Mouse (Mus musculus) limb, embryonic 11.5 days (tissue): ENCODE results near the gene Atp2a1. TPM values are rescaled to one million over a fixed set of nuclear protein-coding genes. Genes with fewer than 3 reads are reported as not detected.
"Not testable (repeated sequence)": the region's sequence is repeated elsewhere in the genome, so short reads cannot be mapped to it uniquely, and the experiment has no call there.

Source experiments
- ATAC-seq: fragments of 200-750 bp; cut with Nextera tagmentation; 2 replicates; pipeline ENCODE4 v1.8.0; 2017; ENCODE audit warnings: low read depth; ENCODE audit not compliant: insufficient number of reproducible peaks, low FRiP score, low TSS enrichment
- DNase-seq: peaks from one replicate; pipeline ENCODE4 v3.0.0-alpha.2; 2015; ENCODE audit warnings: low spot score
- H3K27ac ChIP-seq: fragments of 300-500 bp; sonication (generic); replicated peaks from 2 replicates; pipeline ENCODE4 v1.5.1; 2014; ENCODE audit warnings: low read depth, mild to moderate bottlenecking, low read length
- H3K27me3 ChIP-seq: fragments of 300-500 bp; sonication (generic); 2 replicates; pipeline ENCODE4 v1.6.1; 2014; ENCODE audit warnings: mild to moderate bottlenecking, low read length, mixed read lengths; ENCODE audit not compliant: control insufficient read depth, insufficient read depth
- H3K36me3 ChIP-seq: fragments of 300-500 bp; sonication (generic); 2 replicates; pipeline ENCODE4 v1.6.1; 2014; ENCODE audit warnings: mild to moderate bottlenecking, low read length, moderate library complexity, mixed read lengths; ENCODE audit not compliant: control insufficient read depth, insufficient read depth
- H3K4me1 ChIP-seq: fragments of 300-500 bp; sonication (generic); 2 replicates; pipeline ENCODE4 v1.6.1; 2014; ENCODE audit warnings: low read length, mixed read lengths; ENCODE audit not compliant: control insufficient read depth, insufficient read depth
- H3K4me2 ChIP-seq: fragments of 300-500 bp; sonication (generic); 2 replicates; pipeline ENCODE4 v1.6.1; 2014; ENCODE audit warnings: low read depth, mild to moderate bottlenecking, moderate library complexity; ENCODE audit not compliant: severe bottlenecking
- H3K4me3 ChIP-seq: fragments of 300-500 bp; sonication (generic); 2 replicates; pipeline ENCODE4 v1.5.1; 2014; ENCODE audit warnings: low read depth, low read length
- H3K9ac ChIP-seq: fragments of 300-500 bp; sonication (generic); 2 replicates; pipeline ENCODE4 v1.6.1; 2014; ENCODE audit warnings: mild to moderate bottlenecking, low read length
- H3K9me3 ChIP-seq: fragments of 300-500 bp; sonication (generic); 2 replicates; pipeline ENCODE4 v1.6.1; 2016; ENCODE audit warnings: low read length; ENCODE audit not compliant: control insufficient read depth
- WGBS: fragments of 180-500 bp; shearing (Covaris S2); extraction: QIAGEN DNeasy Blood & Tissue Kit; methylation state at CpG from one replicate; pipeline ENCODE4 v1.1.7; 2014; 5-methylcytosine and 5-hydroxymethylcytosine counted together
- polyA plus RNA-seq: library from polyadenylated mRNA; unstranded; fragments of >200 nt; fragmentation: Nextera tagmentation; extraction: Ambion mirVana; gene quantifications from 2 replicates; pipeline ENCODE4 v1.2.1, GENCODE M21; 2014

The Atp2a1 gene
- polyA plus RNA-seq, 1 experiment from 2014 or later: 16.0 TPM

DNA sequence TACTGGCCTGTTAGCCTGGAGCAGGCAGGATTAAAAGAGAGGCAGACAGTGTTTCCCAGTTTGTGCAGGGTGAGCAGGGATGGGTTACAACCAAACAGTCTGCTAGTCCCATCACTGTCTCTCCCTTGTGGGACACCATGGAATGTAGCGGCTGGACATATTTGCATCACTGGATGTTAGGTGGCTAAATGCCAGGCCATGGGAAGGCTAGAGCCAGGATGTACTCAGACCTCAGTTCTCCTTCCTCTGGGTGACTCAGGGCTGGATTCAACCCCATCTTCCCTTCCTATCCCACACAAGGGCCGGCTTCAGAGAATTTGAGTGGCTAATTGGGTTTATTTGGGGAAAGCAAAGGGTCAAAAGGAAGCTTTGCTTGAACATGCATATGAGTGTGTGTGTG, 54.2 kb downstream of the Atp2a1 start:
- H3K36me3 ChIP-seq: no peaks in the 10 kb centered on the region
- ATAC-seq: no peak

GRCm38 (mm10) chr7:126402518-126402917, 60.4 kb downstream of the Atp2a1 start:
- H3K4me2 ChIP-seq, ATAC-seq, H3K9me3 ChIP-seq, H3K27ac ChIP-seq, DNase-seq, H3K9ac ChIP-seq, H3K4me3 ChIP-seq, H3K4me1 ChIP-seq, H3K27me3 ChIP-seq, H3K36me3 ChIP-seq: not testable (repeated sequence)
- 86% methylated on average over 7 of the region's 8 CpGs for WGBS

More for the DNA sequence above, 54.2 kb downstream of the Atp2a1 start:
- Histone ChIP-seq H3K27me3 (no peaks in the 10 kb centered on the region), H3K9me3 (no peaks in the 10 kb centered on the region), H3K9ac (no peak overlapping the region), H3K4me1 (no peaks in the 10 kb centered on the region), H3K27ac (no peak overlapping the region), H3K4me3 (no peak overlapping the region), H3K4me2 (no peak overlapping the region)
- 95% methylated on average over 2 of the region's 2 CpGs for WGBS
- no peak for DNase-seq

- no peaks in the 10 kb centered on the region for H3K36me3 ChIP-seq
- no peaks in the 10 kb centered on the region for H3K9me3 ChIP-seq
- ATAC-seq (no peak), DNase-seq (peak; percentile 90)
- no peak overlapping the region for H3K4me3 ChIP-seq
- WGBS: 10% methylated on average over 5 of the region's 5 CpGs
- no peak overlapping the region for H3K27ac ChIP-seq
- no peaks in the 10 kb centered on the region for H3K27me3 ChIP-seq
- H3K4me1 ChIP-seq: 0 out of 2 replicates have a peak, but pooled peaks cover 4% of the 10 kb centered on the region
- H3K9ac ChIP-seq: no peak overlapping the region
- H3K4me2 ChIP-seq: no peak overlapping the region
These were observed 63.4 kb downstream of the Atp2a1 start for GRCm38 (mm10) chr7:126399548-126399947.

DNA sequence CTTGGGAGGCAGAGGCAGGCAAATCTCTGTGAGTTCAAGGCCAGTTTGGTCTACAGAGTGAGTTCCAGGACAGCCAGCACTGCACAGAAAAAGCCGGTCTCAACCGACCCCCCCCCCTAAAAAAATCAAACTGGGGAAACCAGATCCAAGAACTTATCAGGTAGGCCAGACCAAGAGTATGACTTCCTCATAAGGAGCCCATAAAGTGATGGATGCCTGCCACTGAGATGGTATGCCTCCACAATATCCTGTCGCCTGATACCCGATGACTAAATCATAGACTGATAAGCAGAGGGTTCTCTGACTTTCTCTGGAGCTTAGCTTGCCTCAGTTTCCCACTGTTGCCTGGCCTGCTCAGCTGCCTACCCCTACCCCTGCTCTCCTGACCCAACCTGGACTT, 65.1 kb downstream of the Atp2a1 start:
- 0 out of 2 replicates have a peak, but pooled peaks cover 4% of the 10 kb centered on the region for H3K4me1 ChIP-seq
- H3K36me3 ChIP-seq: no peaks in the 10 kb centered on the region
- ATAC-seq (no peak), DNase-seq (no peak)
- H3K9me3 ChIP-seq: no peaks in the 10 kb centered on the region
- H3K4me3 ChIP-seq: no peak overlapping the region
- no peaks in the 10 kb centered on the region for H3K27me3 ChIP-seq
- no peak overlapping the region for H3K27ac ChIP-seq
- H3K9ac ChIP-seq: no peak overlapping the region
- no peak overlapping the region for H3K4me2 ChIP-seq
- WGBS: 93% methylated on average over 4 of the region's 4 CpGs

DNA sequence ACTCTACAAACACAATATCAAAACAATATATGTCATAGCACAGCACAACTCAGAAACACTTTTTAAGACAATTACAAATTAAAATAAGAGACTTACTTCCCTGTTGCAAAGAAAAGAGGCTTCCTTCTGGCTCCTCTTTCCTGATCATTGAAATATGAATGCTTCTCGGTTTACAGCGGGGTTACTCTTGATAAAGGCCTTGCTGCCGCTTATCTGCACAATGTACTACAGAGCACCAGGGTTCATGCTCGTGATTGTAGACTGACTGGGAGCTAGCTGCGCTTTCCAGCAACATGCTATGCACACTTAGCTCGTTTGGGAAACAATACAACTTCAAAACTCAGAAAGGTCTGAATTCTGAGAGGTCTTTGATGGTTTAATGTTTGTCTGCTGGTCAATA, 65.7 kb downstream of the Atp2a1 start:
- Histone ChIP-seq H3K4me3 (no peak overlapping the region), H3K4me1 (0 out of 2 replicates have a peak, but pooled peaks cover 4% of the 10 kb centered on the region), H3K27ac (no peak overlapping the region), H3K36me3 (no peaks in the 10 kb centered on the region), H3K4me2 (peak overlapping the region; percentile 27; the same call in 1 of the 2 replicates), H3K9ac (no peak overlapping the region), H3K9me3 (no peaks in the 10 kb centered on the region), H3K27me3 (no peaks in the 10 kb centered on the region)
- 60% methylated on average over 6 of the region's 6 CpGs for WGBS
- DNase-seq (no peak), ATAC-seq (no peak)

DNA sequence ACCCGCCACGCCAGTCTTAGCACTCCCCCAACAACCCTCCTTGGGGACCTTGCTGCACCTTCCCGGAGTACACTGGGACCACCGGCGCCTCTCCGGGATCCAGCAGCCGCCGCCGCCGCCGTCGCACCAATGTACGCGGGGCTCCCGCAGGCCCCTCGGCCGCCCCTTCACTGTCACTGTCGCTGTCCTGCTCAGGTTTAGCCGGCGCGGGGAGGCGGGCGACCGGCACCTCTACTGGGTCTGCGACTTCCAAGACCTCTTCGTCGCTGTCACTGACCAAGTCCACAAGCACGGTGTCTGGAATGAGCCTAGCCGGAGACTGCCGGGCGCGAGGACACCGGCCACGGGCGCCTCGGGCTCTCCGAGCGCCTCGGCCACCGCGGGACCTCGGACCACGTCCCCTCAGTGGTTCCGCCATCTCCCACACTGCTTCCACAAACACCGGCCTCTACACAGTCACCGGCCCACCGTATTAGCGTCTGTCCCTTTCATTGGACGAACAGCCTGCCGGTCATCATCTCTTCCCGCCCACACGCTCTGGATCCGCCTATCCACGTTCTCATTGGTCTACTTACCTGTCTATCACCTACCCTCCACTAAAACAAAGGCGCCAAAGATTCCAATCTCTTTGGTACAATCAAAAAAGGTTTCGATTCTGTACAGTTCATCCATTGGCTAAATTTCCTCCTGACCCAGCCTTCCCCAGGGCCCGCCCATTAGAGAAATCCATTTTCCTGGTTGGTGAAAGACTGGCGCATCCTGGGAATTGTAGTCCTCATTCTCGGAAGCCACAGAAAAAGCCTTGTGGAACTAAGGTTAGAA, 66.4 kb downstream of the Atp2a1 start, which contains the start of gene Nfatc2ip:
Gene Nfatc2ip, minus strand, starts transcription at position 440 of the 822 bp plus-strand sequence.
- H3K9ac ChIP-seq: peak within 1 kb of the TSS; percentile 70
- H3K4me3 ChIP-seq: peak within 1 kb of the TSS; percentile 78
- no peaks in the 10 kb centered on the region for H3K9me3 ChIP-seq
- 0 out of 2 replicates have a peak, but pooled peaks cover 4% of the 10 kb centered on the region for H3K4me1 ChIP-seq
- ATAC-seq (peak; percentile 99), DNase-seq (peak; percentile 97)
- H3K4me2 ChIP-seq: peak within 1 kb of the TSS; percentile 74
- H3K36me3 ChIP-seq: no peaks in the 10 kb centered on the region
- no peak within 1 kb of the TSS for H3K27ac ChIP-seq
- WGBS: under 1% methylated on average over 59 of the region's 59 CpGs
- H3K27me3 ChIP-seq: no peaks in the 10 kb centered on the region

Other genes with a start within 250 kb of the Atp2a1 start
- gene Sbk1, start 190.5 kb downstream of the Atp2a1 start, polyA plus RNA-seq: 111 and 117 TPM in 2 replicates
- gene Lat, start 93.5 kb downstream of the Atp2a1 start, polyA plus RNA-seq: 2.2 and 3.2 TPM in 2 replicates
- gene Spns1, start 85.7 kb downstream of the Atp2a1 start, polyA plus RNA-seq: 41.7 and 46.5 TPM in 2 replicates
- gene Nfatc2ip, start 66.4 kb downstream of the Atp2a1 start, polyA plus RNA-seq: 2.8 and 3.6 TPM in 2 replicates
- gene Cd19, start 48.2 kb downstream of the Atp2a1 start, polyA plus RNA-seq: 0.41 TPM in 1 of 2 replicates, not detected in the other
- gene Rabep2, start 34.3 kb downstream of the Atp2a1 start, polyA plus RNA-seq: 25.8 and 28.1 TPM in 2 replicates
- gene Sh2b1, start 12.3 kb upstream of the Atp2a1 start, polyA plus RNA-seq: 50.7 and 51.3 TPM in 2 replicates
- 165 and 170 TPM in 2 replicates for gene Tufm, start 24.3 kb upstream of the Atp2a1 start, polyA plus RNA-seq
- gene Atxn2l, start 40.3 kb upstream of the Atp2a1 start, polyA plus RNA-seq: 62.0 and 66.3 TPM in 2 replicates
- 195 and 204 TPM in 2 replicates for gene Eif3c, start 103.3 kb upstream of the Atp2a1 start, polyA plus RNA-seq
- gene Apobr, start 121.8 kb upstream of the Atp2a1 start, polyA plus RNA-seq: 0.34 and 0.61 TPM in 2 replicates
- gene Cln3, start 122.7 kb upstream of the Atp2a1 start, polyA plus RNA-seq: 27.9 and 33.6 TPM in 2 replicates
- not detected in 2 replicates for gene Il27, start 131.8 kb upstream of the Atp2a1 start, polyA plus RNA-seq
- 0.31 and 1.3 TPM in 2 replicates for gene Nupr1, start 167.8 kb upstream of the Atp2a1 start, polyA plus RNA-seq
- 61.9 and 65.6 TPM in 2 replicates for gene Sgf29, start 186.2 kb upstream of the Atp2a1 start, polyA plus RNA-seq
- 0.23 and 0.47 TPM in 2 replicates for gene Sult1a1, start 213.3 kb upstream of the Atp2a1 start, polyA plus RNA-seq
- gene Bola2, start 232.3 kb upstream of the Atp2a1 start, polyA plus RNA-seq: 152 and 160 TPM in 2 replicates
- 8.8 and 9.3 TPM in 2 replicates for gene Slx1b, start 232.7 kb upstream of the Atp2a1 start, polyA plus RNA-seq
- 35.9 and 37.7 TPM in 2 replicates for gene Coro1a, start 244.7 kb upstream of the Atp2a1 start, polyA plus RNA-seq